Mouse (Mus musculus) erythroblast, embryonic 14.5 days (primary cell): ENCODE results near the gene Kars. TPM values are rescaled to one million over a fixed set of nuclear protein-coding genes. Genes with fewer than 3 reads are reported as not detected.
A peak's percentile ranks its signal among the peaks of the same experiment; 100 is the strongest.

ENCODE experiments used
- H3K27me3 ChIP-seq: 2 replicates; pipeline ENCODE4 v1.6.1; 2012; ENCODE audit warnings: inconsistent platforms; ENCODE audit not compliant: control insufficient read depth
- H3K36me3 ChIP-seq: 2 replicates; pipeline ENCODE4 v1.6.1; 2012; ENCODE audit warnings: mild to moderate bottlenecking, inconsistent platforms; ENCODE audit not compliant: control insufficient read depth
- H3K4me1 ChIP-seq: 2 replicates; pipeline ENCODE4 v1.6.1; 2012; ENCODE audit warnings: inconsistent platforms; ENCODE audit not compliant: control insufficient read depth
- H3K4me3 ChIP-seq: replicated peaks from 2 replicates; pipeline ENCODE3; 2012; ENCODE audit warnings: moderate library complexity, mild to moderate bottlenecking, inconsistent platforms
- H3K9me3 ChIP-seq: 2 replicates; pipeline ENCODE4 v1.6.1; 2012; ENCODE audit warnings: low read length, inconsistent platforms, mixed read lengths; ENCODE audit not compliant: control insufficient read depth
- GATA1 ChIP-seq: IDR thresholded peaks from 2 replicates; pipeline ENCODE4 v1.6.1; 2012; ENCODE audit warnings: low read length, inconsistent platforms, mixed read lengths
- TAL1 ChIP-seq: IDR thresholded peaks from 3 replicates; pipeline ENCODE4 v1.6.1; 2012; ENCODE audit warnings: low read length, inconsistent platforms, mixed read lengths
- polyA plus RNA-seq: library from polyadenylated mRNA; stranded (reverse); fragments of >175 nt; gene quantifications from 2 replicates; pipeline ENCODE4 v1.2.3, GENCODE M21; 2012

The Kars gene
- polyA plus RNA-seq: 5.8 and 6.3 TPM in 2 replicates

- Histone ChIP-seq H3K4me1 (peaks cover 48% of the 10 kb centered on the region), H3K4me3 (peak within 1 kb of the TSS; percentile 74), H3K9me3 (no peaks in the 10 kb centered on the region), H3K27me3 (no peaks in the 10 kb centered on the region), H3K36me3 (peaks cover 23% of the 10 kb centered on the region)
- no peak for TF ChIP-seq GATA1
- TF ChIP-seq TAL1: no peak
These were observed at the start of gene Kars, which contains the start of gene Terf2ip for GRCm38 (mm10) chr8:112010997-112011815. Kars (minus strand) TSS chr8:112011323. Terf2ip (plus strand) TSS chr8:112011398.

- no peaks in the 10 kb centered on the region for H3K36me3 ChIP-seq
- H3K27me3 ChIP-seq: no peaks in the 10 kb centered on the region
These were observed 43.3 kb upstream of the Kars start for GRCm38 (mm10) chr8:112054456-112054855.

GRCm38 (mm10) chr8:112051537-112051936 is 40.4 kb upstream of the Kars start:
- H3K36me3 ChIP-seq: no peaks in the 10 kb centered on the region
- no peaks in the 10 kb centered on the region for H3K4me1 ChIP-seq
- H3K4me3 ChIP-seq: no peak overlapping the region
- 0 out of 2 replicates have a peak, but pooled peaks cover 2% of the 10 kb centered on the region for H3K9me3 ChIP-seq
- no peaks in the 10 kb centered on the region for H3K27me3 ChIP-seq
- no peak for TF ChIP-seq GATA1
- TF ChIP-seq TAL1: no peak

More at GRCm38 (mm10) chr8:112054456-112054855, 43.3 kb upstream of the Kars start:
- Histone ChIP-seq H3K4me3 (no peak overlapping the region), H3K4me1 (no peaks in the 10 kb centered on the region), H3K9me3 (no peaks in the 10 kb centered on the region)
- TF ChIP-seq GATA1 (no peak), TAL1 (no peak)

GRCm38 (mm10) chr8:112049984-112050383 is 38.9 kb upstream of the Kars start:
- Histone ChIP-seq H3K36me3 (no peaks in the 10 kb centered on the region), H3K4me1 (no peaks in the 10 kb centered on the region), H3K27me3 (no peaks in the 10 kb centered on the region), H3K9me3 (0 out of 2 replicates have a peak, but pooled peaks cover 2% of the 10 kb centered on the region), H3K4me3 (no peak overlapping the region)
- TF ChIP-seq TAL1 (no peak), GATA1 (no peak)

GRCm38 (mm10) chr8:112048293-112048692 is 37.2 kb upstream of the Kars start:
- Histone ChIP-seq H3K36me3 (no peaks in the 10 kb centered on the region), H3K9me3 (0 out of 2 replicates have a peak, but pooled peaks cover 2% of the 10 kb centered on the region), H3K4me1 (no peaks in the 10 kb centered on the region), H3K4me3 (no peak overlapping the region), H3K27me3 (no peaks in the 10 kb centered on the region)
- TF ChIP-seq TAL1 (no peak), GATA1 (no peak)

- Histone ChIP-seq H3K9me3 (0 out of 2 replicates have a peak, but pooled peaks cover 2% of the 10 kb centered on the region), H3K4me1 (no peaks in the 10 kb centered on the region), H3K4me3 (no peak overlapping the region), H3K27me3 (no peaks in the 10 kb centered on the region), H3K36me3 (no peaks in the 10 kb centered on the region)
- no peak for TF ChIP-seq TAL1
- TF ChIP-seq GATA1: no peak
These were observed 34.8 kb upstream of the Kars start for GRCm38 (mm10) chr8:112045896-112046295.

GRCm38 (mm10) chr8:112045182-112045581 is 34.1 kb upstream of the Kars start:
- Histone ChIP-seq H3K4me1 (no peaks in the 10 kb centered on the region), H3K9me3 (0 out of 2 replicates have a peak, but pooled peaks cover 2% of the 10 kb centered on the region), H3K36me3 (no peaks in the 10 kb centered on the region), H3K27me3 (no peaks in the 10 kb centered on the region), H3K4me3 (no peak overlapping the region)
- TF ChIP-seq GATA1 (no peak), TAL1 (no peak)

- H3K4me3 ChIP-seq: no peak overlapping the region
- TF ChIP-seq TAL1 (no peak), GATA1 (no peak)
- H3K9me3 ChIP-seq: no peaks in the 10 kb centered on the region
- no peaks in the 10 kb centered on the region for H3K36me3 ChIP-seq
- no peaks in the 10 kb centered on the region for H3K27me3 ChIP-seq
- H3K4me1 ChIP-seq: no peaks in the 10 kb centered on the region
These were observed 26.4 kb upstream of the Kars start for GRCm38 (mm10) chr8:112037521-112037920.

GRCm38 (mm10) chr8:112034603-112035002 is 23.5 kb upstream of the Kars start:
- Histone ChIP-seq H3K36me3 (no peaks in the 10 kb centered on the region), H3K27me3 (no peaks in the 10 kb centered on the region), H3K4me1 (no peaks in the 10 kb centered on the region), H3K9me3 (no peaks in the 10 kb centered on the region), H3K4me3 (no peak overlapping the region)
- TF ChIP-seq GATA1: no peak
- TF ChIP-seq TAL1: no peak
